In the genomic region with DNA sequence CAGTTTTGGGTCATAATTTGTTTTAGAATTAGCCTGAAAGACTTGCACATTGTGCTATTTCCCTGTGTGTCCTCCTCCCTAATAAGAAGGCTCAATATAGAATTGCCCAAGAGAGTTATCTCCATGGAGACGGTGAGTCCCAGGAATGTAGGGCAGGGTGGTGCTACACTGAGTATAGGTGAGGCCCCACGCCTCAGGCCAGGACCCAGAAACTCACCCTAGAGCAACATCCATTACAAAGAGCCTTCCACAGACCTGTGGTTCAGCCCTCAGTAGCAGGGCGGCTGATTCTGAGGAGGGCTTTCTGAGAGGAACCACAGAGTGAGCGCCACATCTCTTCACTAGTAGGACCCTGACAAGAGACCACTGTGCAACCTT, we compare ENCODE assay signal across 11 mouse cellular contexts. TPM values are rescaled to one million over a fixed set of nuclear protein-coding genes. Genes with fewer than 3 reads are reported as not detected.
DNase-seq lines count a peak whose midpoint lies in the region; ATAC-seq and TF ChIP-seq lines count a peak whose summit lies in the region.
"Had no signal": no experiment of that assay in that cellular context is flagged by ENCODE, and none has a peak within 500 bp of the region (broad histone marks: within the 10 kb centered on the region; RNA-seq: fewer than 3 reads in every experiment).

No protein-coding gene starts in this region.

- ATAC-seq in lung, postnatal 0 days, result peak; percentile 93
- 0 out of 2 replicates have a peak, but pooled peaks have one; percentile 7 for ATAC-seq in granulocyte monocyte progenitor cell, adult 5-6 weeks (replicated peaks; ENCODE audit: poor library complexity, severe bottlenecking)
- peak; percentile 64 for ATAC-seq in stomach, embryonic 14.5 days (ENCODE audit: insufficient number of reproducible peaks, insufficient read depth, low FRiP score, low read depth)

- H3K4me2 ChIP-seq in lung, postnatal 0 days (replicated peaks; ENCODE audit: low read depth, low read length), result no peak overlapping the region
- H3K4me2 ChIP-seq in stomach, embryonic 14.5 days (replicated peaks; ENCODE audit: low read depth, low read length), result no peak overlapping the region

- no peak overlapping the region for H3K4me3 ChIP-seq in heart, embryonic 10.5 days
- H3K4me3 ChIP-seq in lung, postnatal 0 days (ENCODE audit: low read depth, low read length), result no peak overlapping the region
- no peak overlapping the region for H3K4me3 ChIP-seq in stomach, embryonic 14.5 days (ENCODE audit: low read depth, low read length)

- no peaks in the 10 kb centered on the region for H3K27me3 ChIP-seq in heart, embryonic 10.5 days (ENCODE audit: insufficient read depth, poor library complexity, severe bottlenecking)
- no peaks in the 10 kb centered on the region for H3K27me3 ChIP-seq in lung, postnatal 0 days (replicated peaks; ENCODE audit: insufficient read depth, low read length)
- no peaks in the 10 kb centered on the region for H3K27me3 ChIP-seq in stomach, embryonic 14.5 days (ENCODE audit: control insufficient read depth, insufficient read depth, low read length)

- H3K4me1 ChIP-seq in heart, embryonic 10.5 days, result peaks cover 47% of the 10 kb centered on the region
- peaks cover 14% of the 10 kb centered on the region for H3K4me1 ChIP-seq in lung, postnatal 0 days (ENCODE audit: insufficient read depth, low read depth, low read length)
- H3K4me1 ChIP-seq in stomach, embryonic 14.5 days (ENCODE audit: control insufficient read depth, insufficient read depth, low read length), result peaks cover 33% of the 10 kb centered on the region

- no peak for TF ChIP-seq CTCF in lung, postnatal 0 days (IDR thresholded peaks at IDR 0.05)

- no peak for DNase-seq in heart, embryonic 10.5 days (ENCODE audit: low spot score)
- DNase-seq in heart, postnatal 36 days, result no peak
- DNase-seq in lung, postnatal 0 days (ENCODE audit: low spot score), result peak; percentile 85
- DNase-seq in lung, postnatal 14 days, result no peak
- DNase-seq in frontal cortex, postnatal 14 days (ENCODE audit: low spot score in 2 of 2), result no peak
- no peak for DNase-seq in right cerebral cortex, postnatal 14 days
- DNase-seq: adrenal gland, adult 8-10 months; cerebellum, postnatal 25 days; gastrocnemius, postnatal 14 days had no signal

- intact Hi-C loops in heart, postnatal 36 days (cut with DNase I), result no loop called here

- peak overlapping the region; percentile 87 for H3K27ac ChIP-seq in heart, embryonic 10.5 days
- H3K27ac ChIP-seq in lung, postnatal 0 days (ENCODE audit: low read length), result peak overlapping the region; percentile 62
- H3K27ac ChIP-seq in stomach, embryonic 14.5 days (ENCODE audit: low read length), result peak overlapping the region; percentile 97

- peaks cover 80% of the 10 kb centered on the region for H3K36me3 ChIP-seq in heart, embryonic 10.5 days
- peaks cover 9% of the 10 kb centered on the region; the same call in 1 of the 2 replicates for H3K36me3 ChIP-seq in lung, postnatal 0 days (ENCODE audit: insufficient read depth, low read length)
- peaks cover 43% of the 10 kb centered on the region for H3K36me3 ChIP-seq in stomach, embryonic 14.5 days (ENCODE audit: control insufficient read depth, insufficient read depth, low read length)

- H3K9ac ChIP-seq in lung, postnatal 0 days (replicated peaks; ENCODE audit: low read depth), result no peak overlapping the region
- no peak overlapping the region for H3K9ac ChIP-seq in stomach, embryonic 14.5 days (replicated peaks; ENCODE audit: low read depth, low read length)

- no peak for TF ChIP-seq EP300 in lung, postnatal 0 days (IDR thresholded peaks at IDR 0.05)

- whole genome bisulfite sequencing in heart, embryonic 10.5 days, result 56% methylated on average over 4 of the region's 4 CpGs
- WGBS in lung, postnatal 0 days, result 48% methylated on average over 4 of the region's 4 CpGs
- 58% methylated on average over 4 of the region's 4 CpGs for WGBS in stomach, embryonic 14.5 days

- H3K9me3 ChIP-seq in heart, embryonic 10.5 days, result no peaks in the 10 kb centered on the region
- H3K9me3 ChIP-seq in lung, postnatal 0 days (ENCODE audit: low read length), result no peaks in the 10 kb centered on the region
- no peaks in the 10 kb centered on the region for H3K9me3 ChIP-seq in stomach, embryonic 14.5 days (ENCODE audit: control insufficient read depth, low read depth, low read length)

RNA-seq across cellular contexts. Expression of a gene that starts 51.0 kb away (rescaled TPM):
- 34.5 and 42.8 TPM in 2 replicates for polyA plus RNA-seq in heart, embryonic 10.5 days (2016; fragmentation: Nextera tagmentation; extraction: Ambion mirVana)
- total RNA-seq in heart, postnatal 36 days (2021), result 1 to 10 TPM; 2.1 to 2.4 TPM
- polyA plus RNA-seq in lung, postnatal 0 days (2015; fragmentation: Nextera tagmentation; extraction: Ambion mirVana), result 12.4 and 17.6 TPM in 2 replicates
- 2.1 TPM in 1 of 2 replicates, not detected in the other for total RNA-seq in granulocyte monocyte progenitor cell, adult 5-6 weeks (2014; fragmentation: Nextera tagmentation)
- total RNA-seq in granulocyte monocyte progenitor cell, adult 5-6 weeks (2017), result 0.65 TPM in 1 of 2 replicates, not detected in the other
- polyA plus RNA-seq in stomach, embryonic 14.5 days (2014; fragmentation: Nextera tagmentation; extraction: Ambion mirVana), result 36.7 and 47.2 TPM in 2 replicates

Comparison
In these comparisons a context has a peak if more than half of its experiments do, and no peak if none do; other contexts are left out.
1. ATAC-seq: peak in every context shown above with its lines; median percentile 93 in lung, postnatal 0 days; 64 in stomach, embryonic 14.5 days; 7 in granulocyte monocyte progenitor cell, adult 5-6 weeks.